Mouse (Mus musculus) retina, adult 2 months (tissue): Measurements from ENCODE around the gene Tenm2.

Source experiments
- DNase-seq: peaks from one replicate; pipeline ENCODE4 v3.0.0-alpha.2; 2012; ENCODE audit warnings: low read depth, low spot score

The Tenm2 gene

GRCm38 (mm10) chr11:37079403-37079802, 156.4 kb downstream of the Tenm2 start:
- DNase-seq, result no peak

- DNase-seq, result no peak
Observed at GRCm38 (mm10) chr11:37076989-37077598, 158.7 kb downstream of the Tenm2 start.

DNA sequence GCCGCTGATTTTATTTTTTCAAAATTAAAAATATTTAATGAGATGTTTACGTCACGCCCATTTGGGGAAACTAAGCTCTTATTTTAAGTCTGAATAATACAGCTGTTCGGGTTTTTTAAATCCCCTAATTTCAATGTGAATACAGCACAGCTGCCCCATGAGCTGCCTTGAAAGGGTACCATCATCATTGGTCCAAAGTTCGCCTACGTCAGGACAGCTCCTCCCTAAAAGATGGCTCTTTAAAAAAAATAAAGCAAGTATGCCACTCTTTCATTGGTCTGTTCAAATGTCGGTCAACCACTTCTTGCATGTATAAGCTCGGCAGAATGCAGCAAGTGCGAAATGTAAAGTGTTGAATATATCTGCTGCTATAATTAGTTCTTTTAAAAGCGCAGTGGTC, 160.4 kb downstream of the Tenm2 start:
- no peak for DNase-seq

- no peak for DNase-seq
Observed at GRCm38 (mm10) chr11:37065459-37065858, 170.3 kb downstream of the Tenm2 start.

DNA sequence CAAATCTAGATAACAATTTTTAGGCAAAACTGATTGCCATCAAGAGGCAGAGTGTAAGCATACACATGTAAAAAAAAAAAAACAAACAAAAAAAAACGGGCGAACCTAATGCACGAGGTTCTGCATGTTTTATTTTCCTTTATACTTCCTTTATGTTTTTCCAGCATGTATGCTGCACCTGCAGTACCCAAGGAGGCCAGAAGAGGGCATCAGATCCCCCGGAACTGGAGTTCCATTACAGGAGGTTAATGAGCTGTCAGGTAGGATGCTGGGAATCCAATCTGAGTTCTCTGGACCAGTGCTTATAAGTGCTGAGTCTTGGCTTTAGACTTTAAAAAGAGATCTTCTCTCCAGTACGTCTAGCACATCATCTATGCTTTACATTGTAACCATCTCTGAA, 189.1 kb downstream of the Tenm2 start:
- no peak for DNase-seq

DNA sequence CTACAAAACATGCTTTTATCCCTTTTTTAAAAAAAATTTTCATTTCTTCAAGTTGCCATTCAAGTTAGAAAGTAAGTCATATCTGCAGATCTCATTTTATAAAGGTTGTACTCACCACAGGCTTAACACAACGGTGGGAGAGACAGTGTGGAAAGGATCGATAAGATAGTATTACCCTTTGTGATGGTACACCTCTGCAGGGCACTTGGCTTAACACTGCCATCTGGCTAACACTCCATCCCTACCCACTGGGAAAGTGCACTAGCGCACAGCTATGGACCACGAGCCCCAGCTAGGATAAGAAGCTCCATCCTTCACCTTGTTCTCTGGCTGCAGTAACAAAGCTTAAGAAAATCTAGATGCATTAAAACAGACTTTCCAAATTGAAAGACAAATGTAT, 194.5 kb downstream of the Tenm2 start:
- no peak for DNase-seq

DNA sequence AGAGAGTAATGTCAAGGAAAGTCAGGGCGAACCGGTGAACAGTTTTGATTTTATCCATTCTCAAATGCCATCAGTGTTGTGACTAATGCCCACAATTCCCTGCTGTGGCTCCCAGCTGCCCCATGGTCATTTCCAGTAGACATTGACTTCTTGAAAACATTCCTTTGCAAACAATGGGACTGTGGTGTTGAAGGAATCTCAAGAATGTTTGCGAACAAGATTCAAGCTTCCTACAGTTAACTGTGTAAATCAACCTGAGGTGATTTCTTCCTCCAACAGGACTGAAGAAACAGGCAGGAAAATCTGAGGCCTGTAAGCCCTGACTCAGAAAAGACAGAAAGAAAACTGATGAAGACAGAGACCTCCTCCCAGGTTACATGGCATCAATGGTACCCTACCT, 196.5 kb downstream of the Tenm2 start:
- DNase-seq, result no peak

DNA sequence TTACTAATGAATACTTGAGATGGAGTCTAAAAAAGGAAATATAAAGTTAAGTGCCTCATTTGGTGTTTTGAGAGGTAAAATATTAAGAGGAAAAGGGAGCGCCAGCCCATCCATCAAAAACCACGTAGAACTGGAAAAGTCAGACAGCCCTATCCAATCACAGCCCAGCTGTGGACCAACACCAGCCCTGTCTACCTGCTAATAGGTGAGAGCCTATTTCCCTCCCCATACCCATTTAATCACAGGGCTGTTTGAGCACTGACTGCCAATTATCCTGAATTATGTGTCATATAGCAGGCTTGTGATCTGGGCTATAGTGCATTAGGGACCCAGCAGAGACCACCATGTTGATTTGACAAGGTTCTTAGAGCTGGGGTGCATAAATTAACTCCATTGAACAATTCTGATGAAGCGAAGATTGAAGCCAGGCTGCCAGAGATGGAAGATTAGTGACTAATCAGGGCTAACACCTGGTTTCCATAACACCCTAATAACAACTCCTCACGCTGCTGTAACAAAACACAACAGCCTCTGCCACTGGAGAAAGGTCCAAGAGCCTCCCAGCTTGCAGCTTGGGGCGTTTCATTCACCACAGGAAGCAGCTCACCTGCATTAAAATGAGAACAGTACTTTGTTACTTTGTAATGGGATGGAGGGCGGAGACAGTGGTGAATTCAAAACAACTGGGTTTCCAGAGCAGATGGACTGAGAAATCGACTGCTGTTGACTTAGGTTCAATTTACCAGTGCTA, 204.3 kb downstream of the Tenm2 start:
- no peak for DNase-seq

DNA sequence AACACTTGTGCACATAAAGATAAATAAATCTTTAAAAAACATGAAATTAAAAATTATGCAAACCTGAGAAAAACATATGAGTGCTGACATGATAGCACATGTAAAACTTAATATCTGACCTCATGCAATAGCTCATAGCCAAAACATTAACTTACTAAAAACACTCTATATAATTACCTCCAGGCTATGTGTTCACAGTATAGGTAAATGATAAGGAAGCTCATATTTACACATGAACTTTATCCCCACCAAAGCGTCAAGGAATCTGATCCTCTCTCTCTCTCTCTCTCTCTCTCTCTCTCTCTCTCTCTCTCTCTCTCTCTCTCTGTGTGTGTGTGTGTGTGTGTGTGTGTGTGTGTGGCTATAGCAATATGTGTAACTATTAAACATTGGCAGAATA, 223.9 kb downstream of the Tenm2 start:
- DNase-seq, result no peak

DNA sequence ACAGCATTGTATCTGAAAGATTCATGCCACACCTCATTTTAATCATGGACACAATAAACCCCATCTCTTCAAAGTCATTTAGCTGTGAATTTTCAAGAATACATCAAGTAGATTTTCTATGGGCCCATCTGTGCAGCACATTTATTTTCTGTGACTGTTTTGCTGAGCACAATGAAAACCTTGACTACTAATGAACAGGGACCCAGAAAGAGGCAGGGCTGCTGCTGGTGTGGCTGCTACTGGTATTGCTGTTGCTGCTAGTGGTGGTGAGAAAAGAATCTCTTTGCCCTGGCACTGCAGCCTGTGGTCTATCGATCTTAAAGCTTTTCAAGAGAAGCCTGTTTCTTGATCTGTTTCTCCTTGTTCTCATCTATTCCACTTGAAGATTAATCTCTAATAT, 226.5 kb downstream of the Tenm2 start:
- DNase-seq, result no peak

DNA sequence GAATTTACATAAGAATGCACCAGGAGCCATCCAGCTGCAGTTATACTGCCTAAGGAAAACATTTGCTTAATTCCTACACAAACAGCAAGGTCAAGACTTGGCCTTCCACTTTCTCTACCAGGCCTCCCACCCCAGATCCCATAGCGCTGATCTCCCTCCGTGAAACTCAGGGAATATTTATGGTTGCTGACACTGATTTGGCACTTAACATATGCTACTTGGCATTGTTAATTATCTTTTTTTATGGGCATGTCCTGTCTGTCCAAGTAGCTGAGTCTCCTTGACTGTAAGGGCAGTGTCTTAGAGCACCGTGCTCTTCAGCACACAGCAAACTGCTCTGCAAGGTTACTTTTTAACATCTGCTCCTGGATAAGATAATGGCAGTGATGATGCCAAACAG, 238.1 kb downstream of the Tenm2 start:
- no peak for DNase-seq

GRCm38 (mm10) chr11:36990895-36991294, 244.9 kb downstream of the Tenm2 start:
- DNase-seq, result no peak

DNA sequence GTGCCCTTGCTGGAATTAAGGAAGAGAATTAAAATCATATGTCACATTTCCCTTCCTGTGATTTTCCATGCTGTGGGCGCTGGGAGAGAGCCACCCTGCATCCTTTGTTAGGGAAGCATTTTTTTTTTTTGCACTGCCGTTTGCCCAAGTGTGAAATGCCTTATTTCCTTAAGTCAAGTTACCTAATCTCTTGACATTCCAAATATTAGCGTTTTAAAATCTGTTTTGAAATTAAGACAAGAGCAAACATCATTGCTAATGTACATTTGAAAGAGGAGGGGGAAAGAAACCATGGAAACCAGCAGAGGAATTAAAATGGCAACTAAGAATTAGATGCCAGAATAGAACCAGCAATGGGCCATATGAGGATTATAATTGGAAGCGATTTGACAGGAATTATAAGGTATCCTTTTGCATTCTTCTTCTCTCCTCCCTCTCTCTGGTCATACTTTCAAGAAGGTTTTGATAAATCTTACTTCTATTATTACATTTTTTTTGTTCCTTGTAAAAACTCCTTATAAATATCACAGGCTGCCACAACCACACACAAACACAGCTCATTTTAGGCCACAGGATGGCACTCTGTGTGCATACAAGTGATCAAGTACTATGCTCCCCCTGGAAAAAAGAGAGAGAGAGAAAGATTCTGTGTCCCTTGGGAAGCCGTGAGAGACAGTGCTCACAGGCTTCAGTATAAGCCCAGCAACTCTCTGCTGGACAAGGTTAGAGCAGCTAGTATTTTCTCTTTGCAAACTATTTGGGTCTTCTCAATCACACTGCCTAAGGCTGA, 246.8 kb downstream of the Tenm2 start:
- peak; percentile 9 for DNase-seq

DNA sequence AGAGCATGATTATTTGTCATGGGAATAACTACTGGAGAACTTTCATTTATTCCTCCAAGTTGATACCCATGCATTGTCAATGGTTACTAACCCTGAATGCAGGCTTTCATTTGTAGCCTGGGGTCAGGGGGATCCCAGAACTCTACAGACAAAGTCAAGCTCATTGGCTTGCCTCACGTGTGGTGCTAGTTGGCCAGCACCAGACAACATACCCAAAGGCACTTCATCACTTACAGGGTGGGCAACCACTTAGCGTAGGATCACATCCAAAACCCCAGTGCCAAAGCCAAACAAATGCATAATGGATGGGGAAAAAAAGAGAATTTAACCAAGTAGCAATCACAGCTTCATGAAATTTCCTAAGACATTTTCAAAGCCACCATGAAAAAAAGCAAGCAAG, 261.6 kb downstream of the Tenm2 start:
- no peak for DNase-seq

GRCm38 (mm10) chr11:36958102-36958501, 277.7 kb downstream of the Tenm2 start:
- DNase-seq, result no peak

DNA sequence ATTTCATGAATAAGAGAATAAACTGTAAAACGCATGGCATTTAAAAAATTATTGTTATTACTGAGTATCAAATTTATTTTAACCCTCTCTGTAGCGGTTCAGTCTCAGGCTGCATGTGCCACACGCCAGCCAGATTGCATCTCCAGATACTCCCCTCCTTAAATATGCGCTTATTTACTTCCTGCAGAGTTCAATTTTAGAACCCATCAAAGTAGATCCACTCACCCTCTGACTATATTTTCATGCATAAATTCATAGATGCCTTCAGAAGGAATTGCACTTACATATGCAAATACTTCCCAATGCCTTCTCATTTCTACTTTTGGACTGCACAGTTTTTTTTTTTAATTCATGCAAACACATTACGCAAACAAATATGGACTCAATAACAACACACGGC, 294.3 kb downstream of the Tenm2 start:
- no peak for DNase-seq

DNA sequence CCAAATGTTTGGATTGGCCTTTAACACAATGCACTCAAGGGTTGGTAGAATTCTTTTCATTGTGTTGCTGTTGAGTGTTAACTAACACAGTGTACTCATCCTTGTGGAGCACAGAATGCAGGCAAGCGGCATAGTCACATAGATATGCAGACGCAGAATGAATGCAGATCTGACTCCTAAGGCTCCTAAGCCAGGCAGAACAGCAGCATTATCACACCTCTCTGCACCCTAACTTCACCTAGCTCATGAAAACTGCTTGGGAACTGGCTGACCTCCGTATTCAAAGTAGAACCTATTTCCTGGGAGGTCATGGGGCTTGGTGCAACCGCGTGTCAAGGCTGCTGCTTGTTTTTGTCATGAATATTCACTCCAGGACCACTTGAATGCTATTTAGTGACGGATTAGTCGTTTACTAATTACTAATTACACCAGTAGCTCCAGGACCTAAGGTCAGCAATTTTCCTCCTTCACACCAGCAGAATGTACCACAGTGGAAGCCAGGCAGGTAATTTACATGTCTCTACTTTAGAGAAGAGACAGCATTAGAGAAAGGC, 295.1 kb downstream of the Tenm2 start:
- DNase-seq, result no peak

DNA sequence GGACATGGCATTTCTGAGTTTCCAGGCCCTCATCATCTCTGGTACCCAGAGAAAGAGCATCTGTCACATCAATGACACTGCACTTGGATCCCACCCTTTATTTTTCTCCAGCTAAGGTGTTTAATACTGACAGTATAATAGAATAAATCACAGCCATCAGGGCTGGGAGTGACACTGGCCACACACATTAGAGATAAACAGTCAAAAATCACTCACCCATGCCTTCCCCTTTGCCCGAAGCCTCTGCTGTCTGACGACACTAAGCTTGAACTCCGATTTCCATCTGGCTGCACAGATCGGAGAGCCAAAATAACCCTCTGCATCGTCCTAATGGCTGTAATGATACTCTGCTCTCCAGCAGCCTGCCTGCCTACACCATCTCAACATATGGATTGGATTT, 305.9 kb downstream of the Tenm2 start:
- DNase-seq, result no peak

- no peak for DNase-seq
Observed at GRCm38 (mm10) chr11:36926705-36927406, 308.9 kb downstream of the Tenm2 start.

DNA sequence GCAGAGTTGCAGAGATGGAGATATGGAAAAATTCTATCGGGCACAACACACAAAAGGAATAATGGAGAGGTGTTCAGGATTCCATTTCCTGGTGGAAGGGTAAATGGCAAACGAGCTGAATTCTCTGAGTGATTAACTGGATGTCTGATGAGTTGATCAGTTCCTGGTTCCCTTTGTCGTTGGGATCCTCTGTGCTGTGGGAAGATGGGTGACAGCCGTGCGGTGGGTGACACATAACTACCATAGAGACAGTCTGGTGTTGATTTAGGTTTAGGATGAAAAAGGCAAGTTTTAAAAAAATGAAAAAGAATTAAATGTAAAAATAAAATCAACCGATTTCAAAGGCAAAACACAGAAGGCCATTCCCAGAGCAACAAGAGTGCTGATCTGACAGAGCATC, 316.5 kb downstream of the Tenm2 start:
- DNase-seq, result no peak

- DNase-seq, result no peak
Observed at GRCm38 (mm10) chr11:36911406-36911805, 324.4 kb downstream of the Tenm2 start.

GRCm38 (mm10) chr11:36909036-36909435, 326.7 kb downstream of the Tenm2 start:
- DNase-seq, result no peak
